Mouse (Mus musculus) heart, adult 2 months (tissue): ENCODE data around the gene Tnfrsf21.

Experiments used
- CTCF ChIP-seq: fragments of 200-600 bp; IDR thresholded peaks from 2 replicates; pipeline ENCODE4 v1.8.1; 2022; ENCODE audit warnings: antibody characterized with exemption, mild to moderate bottlenecking, moderate library complexity
- EP300 ChIP-seq: fragments of 200-500 bp; IDR thresholded peaks from 2 replicates; pipeline ENCODE4 v1.6.1; 2011; ENCODE audit warnings: low read depth, low read length, control low read depth; ENCODE audit not compliant: insufficient read depth
- POLR2A ChIP-seq: fragments of 200-500 bp; IDR thresholded peaks from 2 replicates; pipeline ENCODE4 v1.6.1; 2011; ENCODE audit warnings: mild to moderate bottlenecking, low read depth, low read length, control low read depth; ENCODE audit not compliant: insufficient read depth

GRCm38 (mm10) chr17:42981806-42982205 lies 34.5 kb upstream of the Tnfrsf21 start:
- TF ChIP-seq CTCF (no peak), POLR2A (no peak), EP300 (no peak)
